Mouse (Mus musculus) heart, adult 11 months (tissue): ENCODE measurements around the gene Adam26b.
"Not testable (repeated sequence)": the region's sequence is repeated elsewhere in the genome, so short reads cannot be mapped to it uniquely, and the experiment has no call there.

ENCODE experiments used
- DNase-seq: peaks from one replicate; pipeline ENCODE4 v3.0.0; 2022

Adam26b gene

DNA sequence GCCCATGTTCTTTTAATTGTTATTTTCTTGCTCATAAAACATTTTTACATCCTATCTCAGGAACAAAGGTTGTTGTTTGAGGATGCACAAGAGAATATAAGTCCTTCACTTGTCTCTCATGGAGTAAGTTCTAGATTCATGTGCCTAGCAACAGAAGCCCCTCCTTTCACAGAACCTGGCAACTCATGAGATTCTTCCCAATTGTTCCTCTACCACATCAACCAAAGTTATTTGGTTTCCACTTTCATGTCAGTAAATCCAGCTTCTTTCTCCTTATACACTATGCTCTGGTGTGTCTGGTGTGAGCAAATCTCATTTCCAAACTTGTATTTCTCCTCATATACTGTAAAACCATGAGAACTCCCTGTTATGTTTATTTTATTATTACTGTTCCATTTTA, at the start of gene Adam26b:
Adam26b (minus strand) TSS at position 101 of the 400 bp plus-strand sequence.
- not testable (repeated sequence) for DNase-seq

DNA sequence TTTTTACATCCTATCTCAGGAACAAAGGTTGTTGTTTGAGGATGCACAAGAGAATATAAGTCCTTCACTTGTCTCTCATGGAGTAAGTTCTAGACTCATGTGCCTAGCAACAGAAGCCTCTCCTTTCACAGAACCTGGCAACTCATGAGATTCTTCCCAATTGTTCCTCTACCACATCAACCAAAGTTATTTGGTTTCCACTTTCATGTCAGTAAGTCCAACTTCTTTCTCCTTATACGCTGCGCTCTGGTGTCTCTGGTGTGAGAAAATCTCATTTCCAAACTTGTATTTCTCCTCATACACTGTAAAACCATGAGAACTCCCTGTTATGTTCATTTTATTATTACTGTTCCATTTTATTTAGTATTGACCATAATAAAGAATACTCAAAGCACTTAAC, 48.7 kb upstream of the Adam26b start, which contains the start of gene Adam26a:
Adam26a (minus strand) TSS at position 101 of the 400 bp plus-strand sequence.
- DNase-seq = not testable (repeated sequence)
